Mouse (Mus musculus): ENCODE measurements around the gene Hs6st3. TPM values are rescaled to one million over a fixed set of nuclear protein-coding genes. Genes with fewer than 3 reads are reported as not detected.
"Not testable (repeated sequence)": the region's sequence is repeated elsewhere in the genome, so short reads cannot be mapped to it uniquely, and the experiment has no call there.

The Hs6st3 gene
- polyA plus RNA-seq, 1 experiment = not detected

GRCm38 (mm10) chr14:119260176-119260962 lies 122.2 kb downstream of the Hs6st3 start:
- no peak overlapping the region for H3K27ac ChIP-seq (ENCODE audit: control insufficient read depth, insufficient read depth, low read depth, low read length, poor library complexity)
- no peak overlapping the region for H3K4me3 ChIP-seq (replicated peaks; ENCODE audit: control insufficient read depth, low read depth, low read length)
- TF ChIP-seq POLR2A (IDR thresholded peaks at IDR 0.05; ENCODE audit: borderline replicate concordance, control insufficient read depth, low read depth, low read length) = no peak
- no peak for TF ChIP-seq CTCF (IDR thresholded peaks at IDR 0.05; ENCODE audit: control insufficient read depth, insufficient read depth, low read length)
- WGBS = 53% methylated on average over 14 of the region's 14 CpGs
- no peaks in the 10 kb centered on the region for H3K4me1 ChIP-seq (ENCODE audit: control insufficient read depth, insufficient read depth, low read length)

GRCm38 (mm10) chr14:119266334-119266733 lies 128.2 kb downstream of the Hs6st3 start:
- no peak overlapping the region for H3K4me3 ChIP-seq (replicated peaks; ENCODE audit: control insufficient read depth, low read depth, low read length)
- TF ChIP-seq POLR2A (IDR thresholded peaks at IDR 0.05; ENCODE audit: borderline replicate concordance, control insufficient read depth, low read depth, low read length) (no peak), CTCF (IDR thresholded peaks at IDR 0.05; ENCODE audit: control insufficient read depth, insufficient read depth, low read length) (no peak)
- H3K27ac ChIP-seq (ENCODE audit: control insufficient read depth, insufficient read depth, low read depth, low read length, poor library complexity) = no peak overlapping the region
- no peaks in the 10 kb centered on the region for H3K4me1 ChIP-seq (ENCODE audit: control insufficient read depth, insufficient read depth, low read length)
- WGBS = 76% methylated on average over 7 of the region's 7 CpGs

- H3K4me3 ChIP-seq (replicated peaks; ENCODE audit: control insufficient read depth, low read depth, low read length) = no peak overlapping the region
- 7% methylated on average over 7 of the region's 7 CpGs for WGBS
- no peaks in the 10 kb centered on the region for H3K4me1 ChIP-seq (ENCODE audit: control insufficient read depth, insufficient read depth, low read length)
- TF ChIP-seq CTCF (IDR thresholded peaks at IDR 0.05; ENCODE audit: control insufficient read depth, insufficient read depth, low read length) (no peak), POLR2A (IDR thresholded peaks at IDR 0.05; ENCODE audit: borderline replicate concordance, control insufficient read depth, low read depth, low read length) (no peak)
- no peak overlapping the region for H3K27ac ChIP-seq (ENCODE audit: control insufficient read depth, insufficient read depth, low read depth, low read length, poor library complexity)
These were observed 134.9 kb downstream of the Hs6st3 start for GRCm38 (mm10) chr14:119273088-119273487.

GRCm38 (mm10) chr14:119278156-119278555 lies 140.0 kb downstream of the Hs6st3 start:
- H3K4me3 ChIP-seq (replicated peaks; ENCODE audit: control insufficient read depth, low read depth, low read length); H3K4me1 ChIP-seq (ENCODE audit: control insufficient read depth, insufficient read depth, low read length); H3K27ac ChIP-seq (ENCODE audit: control insufficient read depth, insufficient read depth, low read depth, low read length, poor library complexity): not testable (repeated sequence)
- WGBS = 90% methylated on average over 15 of the region's 15 CpGs

GRCm38 (mm10) chr14:119283951-119284350 lies 145.8 kb downstream of the Hs6st3 start:
- H3K27ac ChIP-seq (ENCODE audit: control insufficient read depth, insufficient read depth, low read depth, low read length, poor library complexity) = no peak overlapping the region
- H3K4me3 ChIP-seq (replicated peaks; ENCODE audit: control insufficient read depth, low read depth, low read length) = no peak overlapping the region
- TF ChIP-seq CTCF (IDR thresholded peaks at IDR 0.05; ENCODE audit: control insufficient read depth, insufficient read depth, low read length) (no peak), POLR2A (IDR thresholded peaks at IDR 0.05; ENCODE audit: borderline replicate concordance, control insufficient read depth, low read depth, low read length) (no peak)
- WGBS = 81% methylated on average over 3 of the region's 3 CpGs
- no peaks in the 10 kb centered on the region for H3K4me1 ChIP-seq (ENCODE audit: control insufficient read depth, insufficient read depth, low read length)

GRCm38 (mm10) chr14:119289668-119290067 lies 151.5 kb downstream of the Hs6st3 start:
- TF ChIP-seq POLR2A (IDR thresholded peaks at IDR 0.05; ENCODE audit: borderline replicate concordance, control insufficient read depth, low read depth, low read length) = no peak
- no peak for TF ChIP-seq CTCF (IDR thresholded peaks at IDR 0.05; ENCODE audit: control insufficient read depth, insufficient read depth, low read length)
- Histone ChIP-seq H3K4me1 (ENCODE audit: control insufficient read depth, insufficient read depth, low read length) (no peaks in the 10 kb centered on the region), H3K4me3 (replicated peaks; ENCODE audit: control insufficient read depth, low read depth, low read length) (no peak overlapping the region), H3K27ac (ENCODE audit: control insufficient read depth, insufficient read depth, low read depth, low read length, poor library complexity) (no peak overlapping the region)
- WGBS = 0% methylated on average over 1 of the region's 1 CpGs

GRCm38 (mm10) chr14:119294071-119294470 lies 155.9 kb downstream of the Hs6st3 start:
- WGBS = 71% methylated on average over 6 of the region's 6 CpGs
- no peak for TF ChIP-seq CTCF (IDR thresholded peaks at IDR 0.05; ENCODE audit: control insufficient read depth, insufficient read depth, low read length)
- TF ChIP-seq POLR2A (IDR thresholded peaks at IDR 0.05; ENCODE audit: borderline replicate concordance, control insufficient read depth, low read depth, low read length) = no peak

GRCm38 (mm10) chr14:119306461-119306860 lies 168.3 kb downstream of the Hs6st3 start:
- Histone ChIP-seq H3K4me3 (replicated peaks; ENCODE audit: control insufficient read depth, low read depth, low read length) (no peak overlapping the region), H3K27ac (ENCODE audit: control insufficient read depth, insufficient read depth, low read depth, low read length, poor library complexity) (no peak overlapping the region), H3K4me1 (ENCODE audit: control insufficient read depth, insufficient read depth, low read length) (no peaks in the 10 kb centered on the region)
- WGBS = 68% methylated on average over 3 of the region's 3 CpGs
- TF ChIP-seq POLR2A (IDR thresholded peaks at IDR 0.05; ENCODE audit: borderline replicate concordance, control insufficient read depth, low read depth, low read length) (no peak), CTCF (IDR thresholded peaks at IDR 0.05; ENCODE audit: control insufficient read depth, insufficient read depth, low read length) (no peak)

More at GRCm38 (mm10) chr14:119294071-119294470, 155.9 kb downstream of the Hs6st3 start:
- no peak overlapping the region for H3K4me3 ChIP-seq (replicated peaks; ENCODE audit: control insufficient read depth, low read depth, low read length)
- no peak overlapping the region for H3K27ac ChIP-seq (ENCODE audit: control insufficient read depth, insufficient read depth, low read depth, low read length, poor library complexity)
- H3K4me1 ChIP-seq (ENCODE audit: control insufficient read depth, insufficient read depth, low read length) = no peaks in the 10 kb centered on the region

- Histone ChIP-seq H3K4me1 (ENCODE audit: control insufficient read depth, insufficient read depth, low read length) (no peaks in the 10 kb centered on the region), H3K4me3 (replicated peaks; ENCODE audit: control insufficient read depth, low read depth, low read length) (no peak overlapping the region), H3K27ac (ENCODE audit: control insufficient read depth, insufficient read depth, low read depth, low read length, poor library complexity) (no peak overlapping the region)
- WGBS = 68% methylated on average over 2 of the region's 2 CpGs
- no peak for TF ChIP-seq CTCF (IDR thresholded peaks at IDR 0.05; ENCODE audit: control insufficient read depth, insufficient read depth, low read length)
- TF ChIP-seq POLR2A (IDR thresholded peaks at IDR 0.05; ENCODE audit: borderline replicate concordance, control insufficient read depth, low read depth, low read length) = no peak
These were observed 180.2 kb downstream of the Hs6st3 start for GRCm38 (mm10) chr14:119318379-119318778.
